Mouse (Mus musculus): ENCODE measurements around the gene Gabpb2. TPM values are rescaled to one million over a fixed set of nuclear protein-coding genes. Genes with fewer than 3 reads are reported as not detected.
A peak's percentile ranks its signal among the peaks of the same experiment; 100 is the strongest.
"Not testable (repeated sequence)": the region's sequence is repeated elsewhere in the genome, so short reads cannot be mapped to it uniquely, and the experiment has no call there.

Gene Gabpb2
- total and polyA plus RNA-seq, 3 experiments, result 72.2 to 92.8 (median 82.2) TPM

- TF ChIP-seq MAZ (IDR thresholded peaks at IDR 0.05; ENCODE audit: low read depth, low read length) (no peak; the same call in 1 of the 2 replicates), TBP (IDR thresholded peaks at IDR 0.05; ENCODE audit: low read depth, low read length) (peak; percentile 93)
Observed at GRCm38 (mm10) chr3:95133680-95134101, 84.0 kb downstream of the Gabpb2 start, which contains the start of the genes Scnm1 and Lysmd1 (continued).

GRCm38 (mm10) chr3:95133176-95133575 is 84.5 kb downstream of the Gabpb2 start:
- Histone ChIP-seq H3K27me3 (ENCODE audit: control insufficient read depth in 1 of 2, insufficient read depth in 2 of 2, low read length in 2 of 2) (no peaks in the 10 kb centered on the region), H3K36me3 (ENCODE audit: control insufficient read depth in 1 of 2, insufficient read depth in 2 of 2, low read length in 2 of 2) (peaks cover 0 to 20% of the 10 kb centered on the region in 2 experiments; a peak in 3 of 4 replicates), H3K79me2 (ENCODE audit: control insufficient read depth, insufficient read depth, low read length, poor library complexity) (peaks cover 11% of the 10 kb centered on the region), H3K9me3 (replicated peaks; ENCODE audit: insufficient read depth, low read length) (no peaks in the 10 kb centered on the region), H3K4me1 (ENCODE audit: control insufficient read depth in 1 of 2, insufficient read depth in 2 of 2, low read length in 2 of 2) (peaks cover 12 to 24% of the 10 kb centered on the region in 2 experiments), H3K27ac (ENCODE audit: control insufficient read depth, low read depth, low read length) (peak overlapping the region; percentile 76), H3K4me3 (ENCODE audit: control insufficient read depth in 1 of 2, insufficient read depth in 1 of 2, low read depth in 2 of 2, low read length in 2 of 2) (peak overlapping the region; percentile 68 to 69), H3K9ac (ENCODE audit: control insufficient read depth, low read depth, low read length, poor library complexity, severe bottlenecking) (peak overlapping the region; percentile 73)
- no peak for DNase-seq (ENCODE audit: low read depth, low spot score)
- TF ChIP-seq CHD2 (IDR thresholded peaks at IDR 0.05; ENCODE audit: low read length) (no peak), MAX (IDR thresholded peaks at IDR 0.05; ENCODE audit: low read length) (no peak; the same call in 1 of the 2 replicates), TBP (IDR thresholded peaks at IDR 0.05; ENCODE audit: low read depth, low read length) (no peak), ZNF384 (IDR thresholded peaks at IDR 0.05; ENCODE audit: low read depth, low read length) (no peak)

- Histone ChIP-seq H3K79me2 (ENCODE audit: control insufficient read depth, insufficient read depth, low read length, poor library complexity) (peaks cover 11% of the 10 kb centered on the region), H3K4me1 (ENCODE audit: control insufficient read depth in 1 of 2, insufficient read depth in 2 of 2, low read length in 2 of 2) (peaks cover 12 to 24% of the 10 kb centered on the region in 2 experiments), H3K36me3 (ENCODE audit: control insufficient read depth in 1 of 2, insufficient read depth in 2 of 2, low read length in 2 of 2) (peaks cover 0 to 20% of the 10 kb centered on the region in 2 experiments; a peak in 3 of 4 replicates)
- DNase-seq (ENCODE audit: low read depth, low spot score); H3K27me3 ChIP-seq (ENCODE audit: control insufficient read depth in 1 of 2, insufficient read depth in 2 of 2, low read length in 2 of 2); H3K9me3 ChIP-seq (replicated peaks; ENCODE audit: insufficient read depth, low read length); H3K9ac ChIP-seq (ENCODE audit: control insufficient read depth, low read depth, low read length, poor library complexity, severe bottlenecking); H3K4me3 ChIP-seq (ENCODE audit: control insufficient read depth in 1 of 2, insufficient read depth in 1 of 2, low read depth in 2 of 2, low read length in 2 of 2); H3K27ac ChIP-seq (ENCODE audit: control insufficient read depth, low read depth, low read length): not testable (repeated sequence)
- peak in 2 of 3 experiments; percentile 41 to 48; a peak in 4 of 6 replicates for TF ChIP-seq CTCF (IDR thresholded peaks at IDR 0.05 in 2 of 3, conservative IDR thresholded peaks at IDR 0.05 in 1 of 3; ENCODE audit: control insufficient read depth in 1 of 3, insufficient read depth in 1 of 3, low read depth in 2 of 3, low read length in 3 of 3, poor library complexity in 1 of 3, severe bottlenecking in 1 of 3)
- TF ChIP-seq RAD21 (IDR thresholded peaks at IDR 0.05; ENCODE audit: low read depth, low read length), result peak; percentile 21
- TF ChIP-seq SMC3 (IDR thresholded peaks at IDR 0.05; ENCODE audit: low read depth, low read length), result peak; percentile 39
Observed at GRCm38 (mm10) chr3:95132389-95132788, 85.3 kb downstream of the Gabpb2 start.

Other genes starting within 250 kb of the Gabpb2 start
- 45.0 and 45.1 TPM in 2 replicates for gene Pi4kb, start 243.2 kb downstream of the Gabpb2 start, total RNA-seq (2012; rRNA removed)
- gene Pi4kb, start 243.2 kb downstream of the Gabpb2 start, polyA plus RNA-seq (2012; ENCODE audit: insufficient read depth in 1 of 2, insufficient read length in 2 of 2, low read depth in 1 of 2, low replicate concordance in 2 of 2, missing spikeins in 1 of 2), result 10 to 100 TPM in 1 of 2 experiments, not detected in 1; 56.7 TPM
- gene Zfp687, start 202.5 kb downstream of the Gabpb2 start, total RNA-seq (2012; rRNA removed), result 14.5 and 16.2 TPM in 2 replicates
- 10 to 100 TPM in 1 of 2 experiments, not detected in 1; 36.6 TPM for gene Zfp687, start 202.5 kb downstream of the Gabpb2 start, polyA plus RNA-seq (2012; ENCODE audit: insufficient read depth in 1 of 2, insufficient read length in 2 of 2, low read depth in 1 of 2, low replicate concordance in 2 of 2, missing spikeins in 1 of 2)
- gene Psmd4, start 175.3 kb downstream of the Gabpb2 start, total RNA-seq (2012; rRNA removed), result 631 and 709 TPM in 2 replicates
- 100 to 1,000 TPM in 1 of 2 experiments, not detected in 1; 816 TPM for gene Psmd4, start 175.3 kb downstream of the Gabpb2 start, polyA plus RNA-seq (2012; ENCODE audit: insufficient read depth in 1 of 2, insufficient read length in 2 of 2, low read depth in 1 of 2, low replicate concordance in 2 of 2, missing spikeins in 1 of 2)
- 47.7 and 48.6 TPM in 2 replicates for gene Pip5k1a, start 111.0 kb downstream of the Gabpb2 start, total RNA-seq (2012; rRNA removed)
- gene Pip5k1a, start 111.0 kb downstream of the Gabpb2 start, polyA plus RNA-seq (2012; ENCODE audit: insufficient read depth in 1 of 2, insufficient read length in 2 of 2, low read depth in 1 of 2, low replicate concordance in 2 of 2, missing spikeins in 1 of 2), result 100 to 1,000 TPM; 103 to 322 TPM
- gene Vps72, start 106.9 kb downstream of the Gabpb2 start, total RNA-seq (2012; rRNA removed), result 117 and 128 TPM in 2 replicates
- gene Vps72, start 106.9 kb downstream of the Gabpb2 start, polyA plus RNA-seq (2012; ENCODE audit: insufficient read depth in 1 of 2, insufficient read length in 2 of 2, low read depth in 1 of 2, low replicate concordance in 2 of 2, missing spikeins in 1 of 2), result 100 to 1,000 TPM; 266 to 416 TPM
- gene Tmod4, start 93.4 kb downstream of the Gabpb2 start, total RNA-seq (2012; rRNA removed), result 1.6 and 3.1 TPM in 2 replicates
- gene Tmod4, start 93.4 kb downstream of the Gabpb2 start, polyA plus RNA-seq (2012; ENCODE audit: insufficient read depth in 1 of 2, insufficient read length in 2 of 2, low read depth in 1 of 2, low replicate concordance in 2 of 2, missing spikeins in 1 of 2), result 1 to 10 TPM in 1 of 2 experiments, not detected in 1; 5.4 TPM
- 71.8 and 93.1 TPM in 2 replicates for gene Scnm1, start 83.9 kb downstream of the Gabpb2 start, total RNA-seq (2012; rRNA removed)
- gene Scnm1, start 83.9 kb downstream of the Gabpb2 start, polyA plus RNA-seq (2012; ENCODE audit: insufficient read depth in 1 of 2, insufficient read length in 2 of 2, low read depth in 1 of 2, low replicate concordance in 2 of 2, missing spikeins in 1 of 2), result 100 to 1,000 TPM in 1 of 2 experiments, not detected in 1; 104 TPM
- gene Lysmd1, start 83.8 kb downstream of the Gabpb2 start, total RNA-seq (2012; rRNA removed), result 22.1 and 22.7 TPM in 2 replicates
- 100 to 1,000 TPM in 1 of 2 experiments, 10 to 100 TPM in 1; 22.9 to 102 TPM for gene Lysmd1, start 83.8 kb downstream of the Gabpb2 start, polyA plus RNA-seq (2012; ENCODE audit: insufficient read depth in 1 of 2, insufficient read length in 2 of 2, low read depth in 1 of 2, low replicate concordance in 2 of 2, missing spikeins in 1 of 2)
- 3.1 and 4.5 TPM in 2 replicates for gene Tnfaip8l2, start 75.6 kb downstream of the Gabpb2 start, total RNA-seq (2012; rRNA removed)
- 1 to 10 TPM in 1 of 2 experiments, not detected in 1; 5.8 TPM for gene Tnfaip8l2, start 75.6 kb downstream of the Gabpb2 start, polyA plus RNA-seq (2012; ENCODE audit: insufficient read depth in 1 of 2, insufficient read length in 2 of 2, low read depth in 1 of 2, low replicate concordance in 2 of 2, missing spikeins in 1 of 2)
- 0.35 and 0.69 TPM in 2 replicates for gene Sema6c, start 57.5 kb downstream of the Gabpb2 start, total RNA-seq (2012; rRNA removed)
- gene Sema6c, start 57.5 kb downstream of the Gabpb2 start, polyA plus RNA-seq (2012; ENCODE audit: insufficient read depth in 1 of 2, insufficient read length in 2 of 2, low read depth in 1 of 2, low replicate concordance in 2 of 2, missing spikeins in 1 of 2), result 1 to 10 TPM in 1 of 2 experiments, not detected in 1; 3.2 TPM
- 238 and 341 TPM in 2 replicates for gene Cdc42se1, start 10.8 kb upstream of the Gabpb2 start, total RNA-seq (2012; rRNA removed)
- 100 to 1,000 TPM in 1 of 2 experiments, not detected in 1; 472 TPM for gene Cdc42se1, start 10.8 kb upstream of the Gabpb2 start, polyA plus RNA-seq (2012; ENCODE audit: insufficient read depth in 1 of 2, insufficient read length in 2 of 2, low read depth in 1 of 2, low replicate concordance in 2 of 2, missing spikeins in 1 of 2)
- 6.7 and 7.3 TPM in 2 replicates for gene Mllt11, start 14.3 kb upstream of the Gabpb2 start, total RNA-seq (2012; rRNA removed)
- gene Mllt11, start 14.3 kb upstream of the Gabpb2 start, polyA plus RNA-seq (2012; ENCODE audit: insufficient read depth in 1 of 2, insufficient read length in 2 of 2, low read depth in 1 of 2, low replicate concordance in 2 of 2, missing spikeins in 1 of 2), result 10 to 100 TPM in 1 of 2 experiments, not detected in 1; 24.6 TPM
- gene Gm128, start 23.7 kb upstream of the Gabpb2 start, total RNA-seq (2012; rRNA removed), result 0.08 TPM in 1 of 2 replicates, not detected in the other
- under 1 TPM in 1 of 2 experiments, not detected in 1; 0.18 TPM for gene Gm128, start 23.7 kb upstream of the Gabpb2 start, polyA plus RNA-seq (2012; ENCODE audit: insufficient read depth in 1 of 2, insufficient read length in 2 of 2, low read depth in 1 of 2, low replicate concordance in 2 of 2, missing spikeins in 1 of 2)
- 0.19 and 0.20 TPM in 2 replicates for gene Bnipl, start 33.3 kb upstream of the Gabpb2 start, total RNA-seq (2012; rRNA removed)
- gene Bnipl, start 33.3 kb upstream of the Gabpb2 start, polyA plus RNA-seq (2012; ENCODE audit: insufficient read depth in 1 of 2, insufficient read length in 2 of 2, low read depth in 1 of 2, low replicate concordance in 2 of 2, missing spikeins in 1 of 2), result under 1 TPM in 1 of 2 experiments, not detected in 1; 0.43 TPM
- gene Mindy1, start 63.4 kb upstream of the Gabpb2 start, total RNA-seq (2012; rRNA removed), result 203 and 265 TPM in 2 replicates
- gene Mindy1, start 63.4 kb upstream of the Gabpb2 start, polyA plus RNA-seq (2012; ENCODE audit: insufficient read depth in 1 of 2, insufficient read length in 2 of 2, low read depth in 1 of 2, low replicate concordance in 2 of 2, missing spikeins in 1 of 2), result 100 to 1,000 TPM in 1 of 2 experiments, not detected in 1; 234 TPM
- 28.5 and 32.4 TPM in 2 replicates for gene Prune1, start 64.2 kb upstream of the Gabpb2 start, total RNA-seq (2012; rRNA removed)
- 10 to 100 TPM in 1 of 2 experiments, not detected in 1; 51.8 TPM for gene Prune1, start 64.2 kb upstream of the Gabpb2 start, polyA plus RNA-seq (2012; ENCODE audit: insufficient read depth in 1 of 2, insufficient read length in 2 of 2, low read depth in 1 of 2, low replicate concordance in 2 of 2, missing spikeins in 1 of 2)
- 7.7 and 7.8 TPM in 2 replicates for gene Anxa9, start 89.3 kb upstream of the Gabpb2 start, total RNA-seq (2012; rRNA removed)
- gene Anxa9, start 89.3 kb upstream of the Gabpb2 start, polyA plus RNA-seq (2012; ENCODE audit: insufficient read depth in 1 of 2, insufficient read length in 2 of 2, low read depth in 1 of 2, low replicate concordance in 2 of 2, missing spikeins in 1 of 2), result 10 to 100 TPM in 1 of 2 experiments, not detected in 1; 33.9 TPM
- 240 and 307 TPM in 2 replicates for gene Cers2, start 96.9 kb upstream of the Gabpb2 start, total RNA-seq (2012; rRNA removed)
- 100 to 1,000 TPM; 134 to 357 TPM for gene Cers2, start 96.9 kb upstream of the Gabpb2 start, polyA plus RNA-seq (2012; ENCODE audit: insufficient read depth in 1 of 2, insufficient read length in 2 of 2, low read depth in 1 of 2, low replicate concordance in 2 of 2, missing spikeins in 1 of 2)
- gene Setdb1, start 139.3 kb upstream of the Gabpb2 start, total RNA-seq (2012; rRNA removed), result 91.0 and 101 TPM in 2 replicates
- 100 to 1,000 TPM in 1 of 2 experiments, not detected in 1; 116 TPM for gene Setdb1, start 139.3 kb upstream of the Gabpb2 start, polyA plus RNA-seq (2012; ENCODE audit: insufficient read depth in 1 of 2, insufficient read length in 2 of 2, low read depth in 1 of 2, low replicate concordance in 2 of 2, missing spikeins in 1 of 2)
- gene 4930558C23Rik, start 184.9 kb upstream of the Gabpb2 start, total RNA-seq (2012; rRNA removed), result not detected in 2 replicates
- gene 4930558C23Rik, start 184.9 kb upstream of the Gabpb2 start, polyA plus RNA-seq (2012; ENCODE audit: insufficient read depth in 1 of 2, insufficient read length in 2 of 2, low read depth in 1 of 2, low replicate concordance in 2 of 2, missing spikeins in 1 of 2), result not detected
- 16.4 and 22.2 TPM in 2 replicates for gene Arnt, start 216.5 kb upstream of the Gabpb2 start, total RNA-seq (2012; rRNA removed)
- gene Arnt, start 216.5 kb upstream of the Gabpb2 start, polyA plus RNA-seq (2012; ENCODE audit: insufficient read depth in 1 of 2, insufficient read length in 2 of 2, low read depth in 1 of 2, low replicate concordance in 2 of 2, missing spikeins in 1 of 2), result 10 to 100 TPM; 62.4 to 90.7 TPM